Mouse (Mus musculus): ENCODE measurements at regions not wholly inside any gene's neighbourhood (a gene's known extent, or its start where the extent isn't known, plus 50 kb on each side); places are given as distances from the start of the nearest gene placed in this dataset.

- DNase-seq (ENCODE audit: low read depth, low spot score): no peak
Observed at GRCm38 (mm10) chr3:105375820-105376219, 76.3 kb upstream of the Kcnd3 start.

- no peak for DNase-seq (ENCODE audit: low read depth, low spot score)
Observed at GRCm38 (mm10) chr3:105376346-105376745, 75.8 kb upstream of the Kcnd3 start.

- DNase-seq (ENCODE audit: low read depth, low spot score): no peak
Observed at GRCm38 (mm10) chr3:105380818-105381217, 71.3 kb upstream of the Kcnd3 start.

GRCm38 (mm10) chr3:105392611-105393514 lies 59.3 kb upstream of the Kcnd3 start:
- no peak for DNase-seq (ENCODE audit: low read depth, low spot score)
